Mouse (Mus musculus) liver, embryonic 14.5 days (tissue): ENCODE results near the gene Slc35a3. TPM values are rescaled to one million over a fixed set of nuclear protein-coding genes. Genes with fewer than 3 reads are reported as not detected.
A peak's percentile ranks its signal among the peaks of the same experiment; 100 is the strongest.

ENCODE experiments used
- ATAC-seq: fragments of 200-750 bp; cut with Nextera tagmentation; 2 replicates; pipeline ENCODE4 v1.8.0; 2017; ENCODE audit warnings: moderate number of reproducible peaks, mild to moderate bottlenecking, moderate library complexity; ENCODE audit not compliant: insufficient read depth
- DNase-seq, 3 experiments: peaks; one replicate each; pipeline ENCODE4 v3.0.0-alpha.2; 2012 to 2013; ENCODE audit warnings: low read depth in 3 of 3, low spot score in 3 of 3
- H3K27ac ChIP-seq: fragments of 300-500 bp; sonication (generic); 2 replicates; pipeline ENCODE4 v1.5.1; 2014; ENCODE audit warnings: moderate library complexity, mild to moderate bottlenecking, control low read depth, inconsistent platforms
- H3K27me3 ChIP-seq: fragments of 300-500 bp; sonication (generic); 2 replicates; pipeline ENCODE4 v1.6.1; 2014; ENCODE audit warnings: mild to moderate bottlenecking, low read length, moderate library complexity; ENCODE audit not compliant: control insufficient read depth, insufficient read depth
- H3K36me3 ChIP-seq: fragments of 300-500 bp; sonication (generic); replicated peaks from 2 replicates; pipeline ENCODE4 v1.6.1; 2014; ENCODE audit warnings: low read depth; ENCODE audit not compliant: control insufficient read depth, insufficient read depth
- H3K4me1 ChIP-seq, 2 experiments: fragments of 200-500 bp in 1 of 2; fragments of 300-500 bp in 1 of 2; sonication (generic) in 1 of 2; replicated peaks; 2 replicates each; pipeline ENCODE4 v1.6.1; 2012 to 2014; ENCODE audit warnings: antibody characterized with exemption in 1 of 2, inconsistent platforms in 1 of 2, low read length in 1 of 2; ENCODE audit not compliant: control insufficient read depth in 2 of 2, insufficient read depth in 2 of 2
- H3K4me2 ChIP-seq: fragments of 300-500 bp; sonication (generic); 2 replicates; pipeline ENCODE4 v1.6.1; 2014; ENCODE audit warnings: low read depth, mild to moderate bottlenecking, control low read depth, moderate library complexity
- H3K4me3 ChIP-seq, 2 experiments: fragments of 200-500 bp in 1 of 2; fragments of 300-500 bp in 1 of 2; sonication (generic) in 1 of 2; 2 replicates each; pipeline ENCODE4 v1.5.1; 2012 to 2014; ENCODE audit warnings: low read depth in 2 of 2, low read length in 2 of 2, mild to moderate bottlenecking in 2 of 2, control low read depth in 1 of 2, inconsistent platforms in 1 of 2, moderate library complexity in 1 of 2; ENCODE audit not compliant: insufficient read depth in 1 of 2
- H3K9ac ChIP-seq: fragments of 300-500 bp; sonication (generic); replicated peaks from 2 replicates; pipeline ENCODE4 v1.6.1; 2014; ENCODE audit warnings: mild to moderate bottlenecking, control low read depth, moderate library complexity
- H3K9me3 ChIP-seq: fragments of 300-500 bp; sonication (generic); 2 replicates; pipeline ENCODE4 v1.6.1; 2016; ENCODE audit warnings: low read length, mixed read lengths; ENCODE audit not compliant: control insufficient read depth
- CTCF ChIP-seq: IDR thresholded peaks from 2 replicates; pipeline ENCODE4 v1.5.1; 2016; ENCODE audit warnings: antibody characterized with exemption, low read depth, control low read depth
- EP300 ChIP-seq: IDR thresholded peaks from 2 replicates; pipeline ENCODE4 v1.6.1; 2016; ENCODE audit warnings: antibody characterized with exemption, low read depth
- WGBS: fragments of 180-500 bp; shearing (Covaris S2); extraction: QIAGEN DNeasy Blood & Tissue Kit; methylation state at CpG from one replicate; pipeline ENCODE4 v1.1.7; 2014; ENCODE audit not compliant: insufficient replicate concordance; 5-methylcytosine and 5-hydroxymethylcytosine counted together
- polyA plus RNA-seq, 2 experiments: library from polyadenylated mRNA; depleted of rRNA in 1 of 2; stranded (reverse) in 1 of 2; unstranded in 1 of 2; fragments of >200 nt; fragmentation: Nextera tagmentation in 1 of 2; extraction: Ambion mirVana in 1 of 2; gene quantifications; 2 replicates each; pipeline versions ENCODE4 v1.2.1 to v1.2.3; 2012 to 2014

The Slc35a3 gene
- polyA plus RNA-seq, 2 experiments = 6.0 to 7.6 TPM

DNA sequence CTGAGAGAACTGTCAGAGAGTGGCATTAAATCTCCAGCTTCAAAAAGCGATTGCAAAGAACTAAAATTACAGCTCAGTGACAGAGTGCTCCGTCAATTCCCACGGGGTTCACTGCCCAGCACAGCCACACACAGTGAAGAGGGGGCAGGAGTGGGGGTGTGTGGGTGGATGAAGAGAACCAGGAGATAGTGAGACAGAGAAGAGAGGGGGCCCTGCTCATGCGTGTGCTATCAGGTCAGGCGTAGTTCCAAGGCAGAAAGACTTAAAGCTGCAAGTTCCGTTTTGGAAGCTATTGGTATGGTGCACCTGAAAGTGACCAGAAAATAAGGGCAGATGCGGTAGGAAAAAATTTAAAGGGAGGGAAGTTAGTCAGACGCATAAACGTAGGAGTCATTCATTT lies 1.7 kb downstream of the Slc35a3 start:
- H3K36me3 ChIP-seq = peaks cover 2% of the 10 kb centered on the region
- 26% methylated on average over 9 of the region's 9 CpGs for WGBS
- H3K4me3 ChIP-seq = peak overlapping the region; percentile 88 to 95
- TF ChIP-seq EP300 = no peak
- TF ChIP-seq CTCF = no peak
- peak overlapping the region; percentile 87 for H3K9ac ChIP-seq
- peak overlapping the region; percentile 87 for H3K4me2 ChIP-seq
- H3K27me3 ChIP-seq = no peaks in the 10 kb centered on the region
- 0 out of 2 replicates have a peak, but pooled peaks have one; percentile 22 for ATAC-seq
- peak overlapping the region; percentile 58 for H3K27ac ChIP-seq
- peaks cover 19 to 21% of the 10 kb centered on the region in 2 experiments for H3K4me1 ChIP-seq
- DNase-seq = no peak
- H3K9me3 ChIP-seq = no peaks in the 10 kb centered on the region

DNA sequence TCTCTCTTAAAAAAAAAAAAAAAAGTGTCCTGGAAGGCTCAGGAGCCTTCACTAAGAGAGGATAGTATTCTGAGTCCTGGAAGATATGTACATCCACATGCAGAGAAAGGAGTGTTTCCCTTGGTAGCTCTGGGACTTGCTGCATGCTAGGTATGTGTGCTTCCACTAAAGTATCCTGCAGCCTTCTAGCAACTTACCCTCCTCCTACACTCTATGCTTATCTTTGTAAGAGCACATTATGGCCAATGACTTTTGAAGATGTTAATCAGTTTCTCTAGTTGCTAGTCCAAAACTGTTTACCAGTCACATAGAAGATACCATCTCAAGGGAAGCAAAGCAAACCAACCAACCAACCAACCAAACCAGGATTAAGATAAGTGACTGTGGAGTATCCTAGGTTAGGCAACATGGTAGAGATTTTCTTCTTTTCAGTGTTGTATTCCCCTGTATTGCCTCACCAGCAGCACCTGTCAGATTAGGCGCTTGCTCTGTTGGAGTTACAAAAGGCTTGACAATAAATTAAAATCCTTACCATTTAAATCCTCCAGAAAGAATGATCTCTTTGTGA lies 6.9 kb downstream of the Slc35a3 start:
- no peak for DNase-seq
- 88% methylated on average over 1 of the region's 1 CpGs for WGBS
- Histone ChIP-seq H3K4me2 (no peak overlapping the region), H3K27me3 (no peaks in the 10 kb centered on the region), H3K4me3 (no peak overlapping the region), H3K27ac (no peak overlapping the region; the same call in 1 of the 2 replicates), H3K4me1 (peaks cover 13 to 17% of the 10 kb centered on the region in 2 experiments), H3K36me3 (peaks cover 2% of the 10 kb centered on the region), H3K9me3 (no peaks in the 10 kb centered on the region), H3K9ac (no peak overlapping the region)
- TF ChIP-seq CTCF (no peak), EP300 (peak; percentile 53)
- peak; percentile 56; the same call in 1 of the 2 replicates for ATAC-seq

GRCm38 (mm10) chr3:116703835-116704234 lies 8.8 kb downstream of the Slc35a3 start:
- no peak for TF ChIP-seq CTCF
- no peak for TF ChIP-seq EP300

GRCm38 (mm10) chr3:116702647-116703272 lies 9.9 kb downstream of the Slc35a3 start:
- 83% methylated on average over 1 of the region's 1 CpGs for WGBS
- H3K9me3 ChIP-seq = no peaks in the 10 kb centered on the region
- peaks cover 5 to 13% of the 10 kb centered on the region in 2 experiments for H3K4me1 ChIP-seq
- H3K27me3 ChIP-seq = no peaks in the 10 kb centered on the region
- H3K4me3 ChIP-seq = no peak overlapping the region
- H3K9ac ChIP-seq = no peak overlapping the region
- TF ChIP-seq EP300 (no peak), CTCF (no peak)
- no peak overlapping the region for H3K4me2 ChIP-seq
- no peak overlapping the region for H3K27ac ChIP-seq
- DNase-seq (no peak), ATAC-seq (no peak)
- peaks cover 2% of the 10 kb centered on the region for H3K36me3 ChIP-seq

More at GRCm38 (mm10) chr3:116703835-116704234, 8.8 kb downstream of the Slc35a3 start:
- 79% methylated on average over 5 of the region's 5 CpGs for WGBS
- Histone ChIP-seq H3K27ac (no peak overlapping the region), H3K4me1 (peaks cover 5 to 13% of the 10 kb centered on the region in 2 experiments), H3K4me3 (no peak overlapping the region), H3K4me2 (no peak overlapping the region), H3K36me3 (peaks cover 2% of the 10 kb centered on the region), H3K9ac (no peak overlapping the region), H3K27me3 (no peaks in the 10 kb centered on the region), H3K9me3 (no peaks in the 10 kb centered on the region)
- DNase-seq (no peak), ATAC-seq (no peak)

DNA sequence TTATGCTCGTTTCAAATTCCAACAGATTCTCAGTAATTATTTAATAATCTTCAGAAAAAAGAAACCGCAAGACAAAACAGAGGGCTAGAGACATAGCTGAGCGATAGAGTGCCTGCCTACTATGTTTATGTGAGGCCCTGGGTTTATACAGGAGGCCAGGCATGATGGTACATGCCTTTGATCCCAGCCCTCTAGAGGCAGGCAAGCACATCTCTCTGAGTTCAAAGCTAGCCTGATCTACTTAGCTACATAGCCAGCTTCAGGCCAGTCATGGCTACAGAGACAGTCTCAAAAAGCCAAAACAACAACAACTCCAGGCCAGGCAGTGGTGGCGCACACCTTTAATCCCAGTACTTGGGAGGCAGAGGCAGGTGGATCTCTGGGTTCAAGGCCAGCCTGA lies 11.0 kb downstream of the Slc35a3 start:
- peaks cover 8 to 15% of the 10 kb centered on the region in 2 experiments for H3K4me1 ChIP-seq
- no peak overlapping the region for H3K4me3 ChIP-seq
- WGBS = 84% methylated on average over 4 of the region's 4 CpGs
- no peak overlapping the region for H3K9ac ChIP-seq
- H3K4me2 ChIP-seq = no peak overlapping the region
- no peaks in the 10 kb centered on the region; the same call in none of the 2 replicates for H3K36me3 ChIP-seq
- ATAC-seq (no peak), DNase-seq (no peak)
- H3K27me3 ChIP-seq = no peaks in the 10 kb centered on the region
- peak; percentile 33 for TF ChIP-seq CTCF
- no peak for TF ChIP-seq EP300
- H3K27ac ChIP-seq = no peak overlapping the region
- no peaks in the 10 kb centered on the region for H3K9me3 ChIP-seq
